Mouse (Mus musculus): ENCODE data around the gene Prickle2.

Prickle2 gene

DNA sequence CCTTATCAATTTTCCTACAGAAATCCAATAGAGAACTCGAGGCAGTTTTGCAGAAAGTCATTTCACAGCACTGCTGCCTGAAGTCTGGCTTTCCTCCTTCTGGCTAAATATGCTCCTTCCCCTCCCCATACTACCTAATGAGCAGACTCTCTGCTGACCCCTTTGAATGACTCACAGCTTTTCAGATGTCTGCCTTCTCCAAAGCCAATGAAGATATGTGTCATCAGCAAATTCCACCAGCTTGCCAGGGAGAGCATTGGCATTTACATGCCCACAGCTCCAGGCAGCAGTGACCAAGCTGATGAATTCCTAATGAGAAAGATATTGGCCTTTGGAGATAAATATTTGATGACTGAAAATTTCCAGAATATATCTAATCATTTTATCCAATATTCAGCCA, 121.9 kb downstream of the Prickle2 start:
- no peak for DNase-seq (ENCODE audit: low read depth)

DNA sequence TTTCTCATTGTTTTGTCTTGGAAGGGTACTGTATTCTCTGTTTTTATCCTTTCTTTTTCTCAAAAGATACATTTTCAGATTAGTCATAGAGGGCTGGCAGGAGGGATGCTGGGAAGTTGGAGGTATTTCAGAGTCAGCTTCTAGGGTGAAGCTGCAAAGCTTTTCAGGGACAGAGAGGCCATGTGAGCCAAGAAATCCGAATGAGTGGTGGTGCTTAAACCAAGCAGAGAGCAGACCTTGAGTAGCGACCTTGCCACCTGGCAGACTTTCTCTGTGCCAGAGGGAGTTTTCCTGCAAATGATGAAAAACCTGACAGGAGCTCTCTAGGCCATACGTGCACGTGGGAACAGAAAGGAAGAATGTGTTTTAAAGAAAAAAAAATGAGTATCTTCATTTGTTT, 130.7 kb downstream of the Prickle2 start:
- no peak for DNase-seq (ENCODE audit: low read depth)

DNA sequence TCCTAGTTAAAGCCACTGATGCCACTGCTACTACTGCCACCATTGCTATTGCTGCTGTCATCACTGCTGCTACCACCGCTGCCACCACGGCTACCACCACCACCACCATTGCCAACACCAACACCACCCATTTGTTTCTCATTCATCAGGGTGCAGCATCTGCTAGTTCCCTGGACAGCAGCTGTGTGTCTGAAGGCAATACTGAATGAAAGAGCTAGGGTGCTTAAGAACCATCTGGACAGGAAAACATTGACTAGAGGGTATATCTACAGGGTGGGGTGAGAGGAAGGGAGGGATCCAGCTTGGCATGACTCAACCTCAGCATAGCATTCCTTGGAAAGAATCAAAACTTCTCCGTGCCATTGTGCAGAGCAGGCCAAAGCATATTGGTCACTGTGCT, 133.8 kb downstream of the Prickle2 start:
- no peak for DNase-seq (ENCODE audit: low read depth)

DNA sequence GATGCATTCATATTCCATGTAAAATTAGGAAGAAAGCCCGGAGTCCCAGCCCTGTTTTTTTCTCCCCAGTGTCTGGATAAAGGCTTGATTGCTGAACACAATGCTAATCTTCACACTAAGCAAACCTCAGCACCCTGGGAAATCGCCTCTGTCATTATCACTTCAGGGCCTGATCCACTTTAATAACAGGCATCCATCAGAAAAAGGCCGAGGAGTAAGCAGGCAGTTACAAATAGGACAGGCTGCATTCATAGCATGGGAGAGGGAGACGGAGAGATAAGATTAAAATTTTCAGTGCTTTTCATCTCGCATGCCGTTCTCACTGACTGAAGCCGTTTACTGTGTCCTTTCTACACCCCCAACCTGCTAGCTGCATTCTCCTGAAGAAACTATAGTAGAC, 135.9 kb downstream of the Prickle2 start:
- DNase-seq (ENCODE audit: low read depth) = no peak

DNA sequence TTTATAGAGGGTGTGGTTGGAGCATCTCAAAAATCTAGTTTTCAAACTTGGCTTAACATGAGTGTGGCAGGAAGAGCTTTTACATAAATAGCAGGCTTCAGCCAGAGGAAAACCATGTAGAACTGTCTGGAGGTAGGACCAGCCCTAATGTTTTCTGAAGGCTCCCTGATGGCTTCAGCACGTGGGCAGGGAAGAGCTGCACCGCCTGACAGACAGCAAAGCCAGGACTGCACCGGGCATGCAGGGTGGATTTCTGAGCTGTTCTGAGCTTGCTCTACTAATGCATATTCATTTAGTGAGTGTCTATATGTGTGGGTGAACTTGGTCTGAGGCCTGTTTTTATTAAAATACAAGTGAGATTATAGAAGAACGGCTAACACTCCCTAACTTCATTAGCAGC, 136.7 kb downstream of the Prickle2 start:
- DNase-seq (ENCODE audit: low read depth) = no peak

DNA sequence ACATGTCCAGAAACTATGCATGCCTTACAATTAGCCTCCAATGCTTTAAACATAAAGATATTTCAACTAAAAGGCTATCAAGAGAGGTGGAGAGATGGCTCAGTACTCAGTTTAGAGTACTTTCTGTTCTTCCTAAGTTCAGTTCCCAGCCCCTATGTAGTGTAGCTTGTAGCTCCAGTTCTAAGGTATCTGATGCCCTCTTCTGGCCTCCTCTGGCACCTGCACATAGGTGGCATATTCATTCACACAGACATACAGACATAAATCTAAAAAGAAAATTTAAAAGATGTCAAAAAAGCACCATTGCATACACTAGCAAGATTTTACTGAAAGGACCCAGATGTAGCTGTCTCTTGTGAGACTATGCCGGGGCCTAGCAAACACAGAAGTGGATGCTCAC, 146.7 kb downstream of the Prickle2 start:
- no peak for DNase-seq (ENCODE audit: low read depth)

DNA sequence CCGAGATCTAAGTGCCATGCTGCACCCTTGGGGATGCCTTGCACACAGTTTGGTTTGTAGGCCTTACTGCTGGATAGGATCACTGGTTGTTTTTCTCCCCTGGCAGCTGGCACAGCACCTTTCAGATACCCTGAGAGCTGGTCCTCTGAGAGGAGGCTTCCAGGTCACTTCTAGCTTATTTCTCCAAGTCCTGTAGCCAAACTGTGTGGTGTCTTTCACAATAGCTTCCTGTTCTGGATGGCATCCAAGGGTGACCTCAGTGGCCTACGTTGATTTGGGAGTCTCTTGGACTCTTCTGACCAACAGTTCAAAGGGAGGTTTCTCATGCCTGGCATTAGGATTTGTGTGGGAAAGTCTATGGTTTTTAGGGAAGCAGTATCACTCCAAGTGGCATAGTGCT, 150.3 kb downstream of the Prickle2 start:
- DNase-seq (ENCODE audit: low read depth) = no peak

DNA sequence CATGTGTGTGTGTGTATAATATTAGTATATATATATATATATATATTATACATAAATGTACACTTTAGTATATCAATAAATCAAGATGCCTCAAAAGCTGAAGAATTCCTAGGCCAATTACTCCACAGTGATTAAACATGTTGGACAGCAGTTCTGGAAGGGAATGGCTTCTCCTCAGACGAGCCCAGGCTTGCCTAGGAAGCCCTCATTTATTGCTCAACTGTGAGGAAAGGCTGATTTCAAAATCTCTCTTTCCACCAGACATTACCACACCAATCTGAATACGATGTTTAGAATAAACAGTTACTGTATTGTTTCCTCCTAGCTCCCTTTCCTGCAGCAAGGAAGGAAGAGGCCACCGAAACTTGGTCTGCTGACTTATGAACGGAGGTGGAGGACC, 152.9 kb downstream of the Prickle2 start:
- no peak for DNase-seq (ENCODE audit: low read depth)

DNA sequence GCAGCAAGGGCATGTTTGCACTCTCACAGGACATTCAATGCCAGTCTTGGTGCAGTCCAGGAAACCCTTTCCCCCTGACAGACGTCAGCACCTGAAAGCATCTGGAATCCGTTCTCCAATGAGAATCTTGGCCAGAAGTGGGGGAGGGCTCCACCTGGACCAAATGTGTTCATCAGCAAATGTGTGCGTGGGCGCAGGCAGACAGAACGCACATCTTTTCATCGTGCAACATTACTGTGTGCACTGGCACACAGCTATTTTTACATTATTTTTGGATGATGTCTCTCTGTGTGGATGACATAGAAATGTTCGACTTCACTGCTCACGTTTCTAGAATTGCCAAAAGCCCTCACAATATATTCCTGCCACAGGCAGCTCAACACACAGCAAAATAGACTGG, 156.7 kb downstream of the Prickle2 start:
- DNase-seq (ENCODE audit: low read depth) = no peak

DNA sequence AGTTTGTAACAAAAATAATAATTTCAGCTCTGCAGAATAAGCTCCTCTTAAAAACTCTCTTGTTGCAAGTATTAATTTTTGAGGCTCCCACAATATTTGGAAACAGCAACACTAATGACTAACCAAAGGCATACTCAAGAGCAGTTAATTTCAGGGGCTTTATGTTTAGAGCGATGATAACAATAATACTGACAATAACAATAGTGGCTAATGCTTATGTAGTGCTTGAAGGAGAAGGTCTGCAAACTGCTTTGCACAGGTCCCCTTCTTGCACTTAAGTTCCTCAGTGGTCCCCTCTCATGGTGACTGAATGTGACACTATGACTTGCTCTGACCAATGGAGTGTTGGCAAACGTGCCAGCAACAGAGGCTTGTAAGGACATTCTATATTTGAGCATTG, 160.8 kb downstream of the Prickle2 start:
- no peak for DNase-seq (ENCODE audit: low read depth)

DNA sequence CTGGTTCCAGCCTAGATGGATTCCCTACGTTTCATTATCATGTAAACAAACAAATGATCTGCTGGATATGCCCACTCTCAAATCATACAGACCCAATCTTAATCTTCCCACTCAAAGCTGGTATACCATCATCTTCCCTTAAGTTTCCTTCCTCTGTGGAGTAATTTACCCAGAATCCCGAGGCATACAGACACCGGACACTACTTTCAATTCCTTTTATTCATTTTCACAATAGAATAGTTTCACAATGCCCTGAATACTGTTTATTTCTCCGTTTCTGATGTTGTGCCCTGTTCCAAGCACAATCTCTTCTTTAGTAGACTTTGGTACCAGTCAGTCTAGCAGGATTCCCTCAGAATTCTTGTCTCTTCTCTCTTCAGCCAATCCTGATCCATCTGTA, 162.1 kb downstream of the Prickle2 start:
- DNase-seq (ENCODE audit: low read depth) = no peak

DNA sequence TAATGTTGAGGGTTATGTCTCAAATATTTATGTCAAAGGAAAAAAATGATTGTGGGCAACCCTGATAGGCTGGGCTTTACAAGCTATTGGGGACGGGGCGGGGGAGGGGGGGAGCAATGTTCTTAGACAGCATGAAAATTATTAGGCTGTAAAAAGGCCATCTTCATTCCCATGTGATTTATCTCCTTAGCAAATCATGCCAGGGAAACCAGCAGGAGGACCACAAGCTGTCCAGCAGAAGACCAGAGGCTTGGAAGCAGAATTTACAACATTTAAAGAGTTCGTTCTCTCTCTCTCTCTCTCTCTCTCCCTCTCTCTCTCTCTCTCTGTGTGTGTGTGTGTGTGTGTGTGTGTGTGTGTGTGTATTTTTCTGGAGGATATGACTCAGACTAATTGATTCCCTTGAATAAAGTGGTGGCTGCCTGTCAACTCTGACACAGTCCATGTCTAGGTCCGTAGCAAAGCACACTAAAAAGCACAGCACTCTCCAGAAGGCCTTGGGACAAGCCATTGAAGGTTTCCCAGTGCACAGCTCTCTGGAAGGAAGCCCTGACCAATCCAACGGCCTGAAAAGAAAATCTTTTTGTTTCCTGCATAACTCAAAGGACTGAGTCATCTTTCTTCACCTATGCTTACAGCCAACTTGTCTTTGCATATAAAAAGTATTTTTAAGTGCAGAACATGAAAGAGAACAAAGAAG, 163.4 kb downstream of the Prickle2 start:
- no peak for DNase-seq (ENCODE audit: low read depth)

DNA sequence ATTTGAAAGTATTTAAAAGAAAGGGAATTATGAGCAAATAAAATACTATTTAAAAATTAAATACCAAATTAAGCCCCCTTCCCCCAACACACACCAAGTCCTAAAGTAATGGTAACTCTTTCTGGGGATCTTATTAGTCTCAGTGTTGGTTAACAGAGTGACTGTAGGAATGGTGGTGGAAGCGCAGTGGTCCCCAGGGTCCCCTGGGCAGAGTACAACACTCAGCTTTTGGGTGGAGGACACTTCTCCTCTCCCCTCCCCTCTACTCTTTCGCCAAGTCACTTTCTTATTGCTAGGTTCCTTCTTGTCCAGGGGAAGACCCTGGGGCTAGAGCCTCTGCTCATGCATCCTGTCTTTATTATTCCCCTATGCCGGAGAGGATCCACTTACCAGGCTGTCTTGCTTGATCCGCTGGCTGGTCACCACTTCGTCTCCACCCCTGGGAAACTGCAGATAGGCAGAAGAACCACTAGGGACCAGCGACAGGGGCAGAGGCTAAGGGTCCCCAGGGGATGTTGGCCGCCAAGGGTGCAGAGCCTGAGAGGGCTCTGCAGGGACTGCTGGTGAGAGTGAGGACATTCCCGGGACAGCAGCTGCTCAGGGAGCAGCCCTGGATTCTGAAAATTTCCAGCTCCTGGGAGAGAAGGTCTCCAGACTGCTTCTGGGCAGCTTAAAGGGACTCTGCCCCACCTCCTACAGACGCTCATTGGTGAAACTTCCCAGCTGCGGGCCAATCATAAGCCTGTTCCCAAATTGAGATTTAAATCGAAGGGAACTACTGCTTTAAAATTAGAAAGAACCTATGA, 171.5 kb downstream of the Prickle2 start:
- DNase-seq (ENCODE audit: low read depth) = no peak

DNA sequence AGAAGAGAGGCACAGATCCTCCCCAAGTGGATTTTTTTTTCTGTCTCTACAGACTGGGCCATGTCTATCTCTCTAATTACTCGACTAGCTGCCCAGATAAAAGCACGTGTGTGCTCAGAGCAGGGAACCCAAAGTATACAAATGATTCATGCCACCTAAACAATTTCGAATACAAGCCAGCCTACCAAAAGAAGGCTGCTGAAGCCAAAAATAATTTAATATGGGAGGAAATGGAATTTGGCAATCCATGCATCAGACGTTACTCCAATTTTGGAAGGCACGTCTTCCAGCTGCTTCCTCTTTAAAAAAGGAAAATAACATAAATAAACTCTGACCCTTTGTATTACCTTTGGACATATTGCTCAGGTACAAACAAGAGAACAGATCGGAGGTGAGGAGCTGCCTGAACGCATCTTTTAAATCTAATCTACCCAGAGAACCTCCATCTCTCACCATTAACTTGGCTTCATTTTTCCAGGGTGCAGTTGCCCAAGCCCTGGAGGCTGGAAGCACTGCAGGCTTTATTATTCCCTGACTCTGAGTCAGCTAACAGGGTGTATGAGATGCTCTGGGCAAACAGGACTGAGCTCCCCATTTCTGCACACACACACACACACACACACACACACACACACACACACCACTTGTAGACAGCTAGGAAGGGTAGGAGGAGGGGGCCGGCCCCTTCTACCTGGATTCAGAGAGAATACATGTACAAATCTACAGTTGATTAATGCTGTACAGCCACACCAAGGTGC, 172.5 kb downstream of the Prickle2 start:
- no peak for DNase-seq (ENCODE audit: low read depth)

DNA sequence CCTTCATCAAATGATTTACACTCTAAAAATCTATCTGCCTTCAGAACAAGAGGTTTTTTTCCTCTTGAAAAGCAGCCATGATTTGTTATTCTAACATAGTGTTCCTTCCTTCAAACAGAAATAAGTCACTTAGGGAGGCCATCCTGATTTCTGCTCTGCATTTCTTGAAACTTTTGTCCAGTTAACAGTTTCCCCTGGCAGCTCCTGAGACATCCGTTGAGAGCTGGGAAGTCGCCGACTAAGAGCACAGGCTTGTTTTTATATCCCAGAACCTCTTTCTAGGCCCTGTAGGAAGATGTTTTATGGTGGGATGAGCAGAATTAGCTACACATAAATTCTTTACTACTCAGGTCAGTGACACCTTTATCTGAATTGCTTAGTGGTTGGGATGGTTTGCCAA, 173.1 kb downstream of the Prickle2 start:
- DNase-seq (ENCODE audit: low read depth) = no peak

DNA sequence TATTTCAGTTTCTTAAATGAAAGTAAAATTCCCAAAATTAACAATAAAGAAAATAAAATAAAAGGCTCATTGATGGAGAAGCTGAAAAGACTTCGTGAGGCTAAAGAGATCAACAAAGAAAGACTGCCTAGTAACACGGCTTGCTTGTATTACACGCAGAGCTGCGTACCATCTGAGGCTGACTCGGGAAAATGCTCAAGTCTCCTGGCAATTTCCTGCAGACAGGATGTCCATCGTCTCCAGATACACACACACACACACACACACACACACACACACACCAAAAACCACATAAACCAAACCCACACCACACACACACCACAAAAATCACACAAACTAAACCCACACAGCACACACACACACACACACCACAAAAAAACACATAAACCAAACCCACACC, 173.6 kb downstream of the Prickle2 start:
- DNase-seq (ENCODE audit: low read depth) = no peak

DNA sequence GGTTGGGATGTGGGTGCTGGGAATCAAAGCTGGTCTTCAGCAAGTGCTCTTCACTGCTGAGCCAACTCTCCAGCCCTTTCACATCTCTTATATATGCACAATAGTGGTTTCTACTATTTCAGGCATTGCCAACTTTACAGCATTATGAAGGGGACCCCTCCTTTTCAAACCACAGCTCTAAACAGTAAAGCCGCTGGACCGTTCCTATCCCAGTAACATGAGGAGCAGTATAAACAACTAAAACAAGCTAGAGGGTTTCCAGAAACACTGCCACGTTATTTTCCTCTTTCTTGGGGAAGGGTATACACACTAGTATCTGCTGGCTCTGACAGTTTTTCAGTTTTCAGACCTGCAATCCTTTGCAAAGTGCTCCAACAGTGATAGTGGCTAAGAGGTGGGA, 179.7 kb downstream of the Prickle2 start:
- no peak for DNase-seq (ENCODE audit: low read depth)

DNA sequence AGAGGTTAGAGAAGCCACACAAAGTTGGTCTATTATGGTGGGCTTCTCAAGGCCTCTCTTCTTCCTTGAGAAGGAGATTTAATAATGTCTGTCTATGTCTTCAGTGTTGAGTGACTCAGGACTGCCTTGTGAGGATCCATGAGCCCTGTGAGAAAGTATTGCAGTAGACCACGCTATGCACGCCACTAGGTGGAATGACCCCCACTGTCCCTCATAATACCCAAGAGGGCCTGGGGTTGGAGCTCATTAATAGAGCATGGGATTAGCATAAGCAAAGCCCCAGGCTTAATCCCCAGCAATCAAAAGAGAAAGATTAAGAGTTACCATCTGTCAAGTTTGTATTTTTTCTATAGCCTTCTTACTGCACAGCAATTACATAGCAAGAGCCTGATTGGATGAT, 180.3 kb downstream of the Prickle2 start:
- no peak for DNase-seq (ENCODE audit: low read depth)

DNA sequence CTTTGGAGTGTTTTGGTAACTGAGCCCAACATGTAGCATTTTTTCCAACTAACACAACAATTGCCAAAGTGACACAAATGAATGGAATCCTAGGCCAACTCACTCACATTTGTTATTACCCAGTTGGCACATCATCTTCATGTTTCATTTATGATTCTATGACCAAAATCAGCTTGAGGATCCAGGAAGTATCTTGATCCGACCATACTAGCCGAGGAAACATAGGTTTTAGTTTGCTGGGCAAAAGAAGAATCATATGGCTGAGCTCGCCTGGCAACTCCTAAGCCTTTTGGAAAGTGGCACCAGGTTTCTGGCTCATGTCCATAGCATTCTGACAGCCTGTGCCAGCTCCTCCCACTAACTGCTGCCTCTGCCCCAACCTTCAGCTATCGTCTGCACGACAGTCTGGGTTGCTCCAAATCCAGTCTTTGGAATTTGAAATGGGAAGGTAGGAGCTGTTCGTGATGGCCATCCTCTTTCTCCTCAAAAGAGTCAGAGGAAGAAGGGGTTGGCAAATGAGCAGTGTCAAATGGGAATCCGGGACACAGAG, 184.4 kb downstream of the Prickle2 start:
- DNase-seq (ENCODE audit: low read depth) = no peak

DNA sequence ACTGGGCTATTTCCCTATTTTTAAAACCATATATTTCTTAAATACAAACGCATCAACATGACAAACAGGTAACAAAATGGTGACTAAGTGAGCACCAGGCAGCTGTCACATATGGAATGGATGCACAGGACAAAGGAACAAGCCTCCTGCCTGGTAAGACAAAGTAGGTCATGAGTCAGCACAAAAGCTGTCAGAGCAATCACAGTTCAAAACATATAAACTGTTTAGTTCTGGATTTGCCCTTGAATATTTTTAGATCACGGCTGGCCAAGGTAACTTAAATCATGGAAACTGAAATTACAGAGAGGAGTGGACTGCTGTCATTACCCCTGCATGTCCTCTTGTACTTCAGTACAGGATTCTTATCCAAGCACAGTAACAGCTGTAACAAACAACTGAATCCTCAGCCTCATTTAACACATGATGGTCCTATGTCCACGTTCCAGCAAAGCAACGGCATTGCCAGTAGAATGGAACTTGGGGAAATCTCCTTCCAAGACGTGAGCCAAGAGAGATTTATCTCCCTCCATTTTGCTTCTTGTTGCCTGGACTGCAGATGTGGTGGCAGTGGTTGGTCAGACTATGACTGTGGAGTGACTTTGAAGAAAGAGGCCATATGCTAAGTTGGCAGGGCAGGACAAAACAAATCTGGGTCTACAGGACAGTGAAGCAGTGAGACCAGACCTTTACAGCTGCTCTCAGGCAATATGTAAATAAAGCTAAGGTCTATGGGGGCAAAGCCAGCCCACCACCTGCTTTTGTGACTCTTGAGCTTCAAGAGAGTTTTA, 185.7 kb downstream of the Prickle2 start:
- no peak for DNase-seq (ENCODE audit: low read depth)

DNA sequence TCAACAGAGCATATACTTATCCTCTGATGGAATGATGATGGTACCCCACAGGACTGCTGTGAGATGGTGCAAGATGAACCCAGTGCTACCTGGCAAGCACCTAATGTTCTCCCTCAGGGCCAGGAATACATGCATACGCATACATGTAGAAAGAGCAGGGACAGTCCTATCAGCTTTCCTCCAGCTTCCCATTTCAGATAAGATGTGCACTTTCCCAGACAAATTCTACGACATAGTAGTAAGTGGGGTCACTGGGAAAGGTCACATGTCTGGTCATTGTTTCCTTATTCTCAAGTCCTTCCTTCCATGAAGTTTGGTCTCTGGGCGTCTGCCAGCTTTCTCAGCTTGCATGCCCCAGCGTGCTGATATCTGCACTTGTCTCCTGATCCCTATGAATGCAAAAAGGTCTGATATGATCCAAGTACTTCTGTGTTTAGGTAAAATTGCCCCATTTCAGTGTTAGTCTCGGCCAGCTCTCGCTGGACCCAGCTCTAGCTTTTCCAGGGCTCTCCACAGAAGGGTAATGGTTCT, 187.5 kb downstream of the Prickle2 start:
- no peak for DNase-seq (ENCODE audit: low read depth)

DNA sequence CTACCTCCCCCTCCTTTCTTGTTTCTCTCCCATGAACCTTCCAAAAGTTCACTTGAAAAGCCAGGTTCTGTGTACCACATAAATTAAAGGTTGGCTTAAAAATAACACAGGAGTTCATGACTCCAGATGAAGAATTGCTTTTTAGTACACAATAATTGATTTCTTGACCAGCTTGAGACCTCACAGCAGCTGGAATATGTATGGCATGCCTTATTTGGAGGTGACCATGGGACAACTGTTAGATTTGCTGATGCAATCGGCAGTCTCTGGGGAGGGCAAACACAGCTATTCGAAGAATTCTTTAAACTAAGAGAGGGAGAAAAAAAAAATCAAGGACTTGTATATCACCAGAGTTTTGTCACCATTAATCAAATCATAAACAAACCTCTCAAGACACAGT, 189.0 kb downstream of the Prickle2 start:
- no peak for DNase-seq (ENCODE audit: low read depth)
